Mouse (Mus musculus) kidney, embryonic 14.5 days (tissue): Measurements from ENCODE around the gene Zfp787. TPM values are rescaled to one million over a fixed set of nuclear protein-coding genes. Genes with fewer than 3 reads are reported as not detected.
A peak's percentile ranks its signal among the peaks of the same experiment; 100 is the strongest.

Experiments
- ATAC-seq: fragments of 200-750 bp; cut with Nextera tagmentation; 2 replicates; pipeline ENCODE4 v1.8.0; 2017; ENCODE audit warnings: moderate number of reproducible peaks, mild to moderate bottlenecking, moderate TSS enrichment, moderate library complexity; ENCODE audit not compliant: low FRiP score, low TSS enrichment
- H3K27ac ChIP-seq: fragments of 300-500 bp; sonication (generic); 2 replicates; pipeline ENCODE4 v1.5.1; 2014; ENCODE audit warnings: low read depth, mild to moderate bottlenecking, low read length, moderate library complexity, mixed read lengths
- H3K27me3 ChIP-seq: fragments of 300-500 bp; sonication (generic); 2 replicates; pipeline ENCODE4 v1.6.1; 2014; ENCODE audit warnings: mild to moderate bottlenecking, low read length; ENCODE audit not compliant: control insufficient read depth, insufficient read depth
- H3K36me3 ChIP-seq: fragments of 300-500 bp; sonication (generic); 2 replicates; pipeline ENCODE4 v1.6.1; 2014; ENCODE audit warnings: low read length, mixed read lengths; ENCODE audit not compliant: control insufficient read depth, insufficient read depth
- H3K4me1 ChIP-seq: fragments of 300-500 bp; sonication (generic); 2 replicates; pipeline ENCODE4 v1.6.1; 2014; ENCODE audit warnings: low read length, mixed read lengths; ENCODE audit not compliant: control insufficient read depth, insufficient read depth
- H3K4me2 ChIP-seq: fragments of 300-500 bp; sonication (generic); replicated peaks from 2 replicates; pipeline ENCODE4 v1.6.1; 2014; ENCODE audit warnings: low read depth, mild to moderate bottlenecking, low read length
- H3K4me3 ChIP-seq: fragments of 300-500 bp; sonication (generic); 2 replicates; pipeline ENCODE4 v1.5.1; 2014; ENCODE audit warnings: mild to moderate bottlenecking, low read length
- H3K9ac ChIP-seq: fragments of 300-500 bp; sonication (generic); 2 replicates; pipeline ENCODE4 v1.6.1; 2014; ENCODE audit warnings: low read depth, mild to moderate bottlenecking, low read length, moderate library complexity
- H3K9me3 ChIP-seq: fragments of 300-500 bp; sonication (generic); 2 replicates; pipeline ENCODE4 v1.6.1; 2016; ENCODE audit warnings: low read length; ENCODE audit not compliant: control insufficient read depth
- WGBS: fragments of 180-500 bp; shearing (Covaris S2); extraction: QIAGEN DNeasy Blood & Tissue Kit; methylation state at CpG from one replicate; pipeline ENCODE4 v1.1.7; 2014; 5-methylcytosine and 5-hydroxymethylcytosine counted together
- polyA plus RNA-seq: library from polyadenylated mRNA; unstranded; fragments of >200 nt; fragmentation: Nextera tagmentation; extraction: Ambion mirVana; gene quantifications from 2 replicates; pipeline ENCODE4 v1.2.1, GENCODE M21; 2014

Gene Zfp787
- polyA plus RNA-seq: 15.3 and 20.9 TPM in 2 replicates

- under 1% methylated on average over 45 of the region's 54 CpGs for WGBS
- peak; percentile 96 for ATAC-seq
Measured at GRCm38 (mm10) chr7:6155901-6156411, at the start of gene Zfp787. TSS of gene Zfp787 (minus strand) at chr7:6155997.

GRCm38 (mm10) chr7:6204200-6204599 lies 48.4 kb upstream of the Zfp787 start:
- 70% methylated on average over 3 of the region's 3 CpGs for WGBS
- no peaks in the 10 kb centered on the region for H3K4me1 ChIP-seq
- H3K27ac ChIP-seq: no peak overlapping the region
- H3K36me3 ChIP-seq: no peaks in the 10 kb centered on the region
- no peaks in the 10 kb centered on the region for H3K27me3 ChIP-seq
- no peak overlapping the region for H3K4me2 ChIP-seq
- H3K4me3 ChIP-seq: no peak overlapping the region
- H3K9me3 ChIP-seq: no peaks in the 10 kb centered on the region
- H3K9ac ChIP-seq: no peak overlapping the region
- ATAC-seq: no peak

More at GRCm38 (mm10) chr7:6155901-6156411, at the start of gene Zfp787:
- no peaks in the 10 kb centered on the region for H3K36me3 ChIP-seq
- H3K9ac ChIP-seq: peak within 1 kb of the TSS; percentile 92
- no peaks in the 10 kb centered on the region for H3K27me3 ChIP-seq
- peak within 1 kb of the TSS; percentile 84 for H3K4me3 ChIP-seq
- H3K4me1 ChIP-seq: peaks cover 22% of the 10 kb centered on the region
- peak within 1 kb of the TSS; percentile 83 for H3K4me2 ChIP-seq
- no peaks in the 10 kb centered on the region for H3K9me3 ChIP-seq
- H3K27ac ChIP-seq: peak within 1 kb of the TSS; percentile 90

- Histone ChIP-seq H3K4me2 (no peak within 1 kb of the TSS), H3K4me3 (no peak within 1 kb of the TSS), H3K4me1 (no peaks in the 10 kb centered on the region), H3K27ac (no peak within 1 kb of the TSS), H3K9ac (no peak within 1 kb of the TSS), H3K36me3 (no peaks in the 10 kb centered on the region), H3K27me3 (no peaks in the 10 kb centered on the region), H3K9me3 (no peaks in the 10 kb centered on the region)
- no peak for ATAC-seq
- WGBS: 70% methylated on average over 3 of the region's 3 CpGs
Measured at GRCm38 (mm10) chr7:6196790-6197189, 41.0 kb upstream of the Zfp787 start, which contains the start of gene Galp. TSS of gene Galp (plus strand) at chr7:6197090.

GRCm38 (mm10) chr7:6195777-6196176 lies 40.0 kb upstream of the Zfp787 start:
- Histone ChIP-seq H3K27ac (no peak overlapping the region), H3K9ac (no peak overlapping the region), H3K9me3 (no peaks in the 10 kb centered on the region), H3K4me2 (no peak overlapping the region), H3K27me3 (no peaks in the 10 kb centered on the region), H3K36me3 (no peaks in the 10 kb centered on the region), H3K4me3 (no peak overlapping the region), H3K4me1 (no peaks in the 10 kb centered on the region)
- WGBS: 52% methylated on average over 2 of the region's 2 CpGs
- no peak for ATAC-seq

- peak; percentile 58; the same call in 1 of the 2 replicates for ATAC-seq
- H3K36me3 ChIP-seq: peaks cover 6% of the 10 kb centered on the region
- H3K4me1 ChIP-seq: no peaks in the 10 kb centered on the region
- H3K9ac ChIP-seq: no peak overlapping the region
- H3K4me2 ChIP-seq: no peak overlapping the region
- no peaks in the 10 kb centered on the region for H3K27me3 ChIP-seq
- WGBS: 14% methylated on average over 5 of the region's 5 CpGs
- no peak overlapping the region for H3K4me3 ChIP-seq
- no peak overlapping the region for H3K27ac ChIP-seq
- no peaks in the 10 kb centered on the region for H3K9me3 ChIP-seq
Measured at GRCm38 (mm10) chr7:6194129-6194528, 38.3 kb upstream of the Zfp787 start.

GRCm38 (mm10) chr7:6191376-6191775 lies 35.6 kb upstream of the Zfp787 start:
- Histone ChIP-seq H3K36me3 (peaks cover 19% of the 10 kb centered on the region), H3K4me3 (no peak overlapping the region), H3K27ac (no peak overlapping the region), H3K27me3 (no peaks in the 10 kb centered on the region), H3K4me1 (peaks cover 3% of the 10 kb centered on the region; the same call in 1 of the 2 replicates), H3K9me3 (no peaks in the 10 kb centered on the region), H3K9ac (no peak overlapping the region), H3K4me2 (no peak overlapping the region)
- ATAC-seq: no peak
- 51% methylated on average over 3 of the region's 3 CpGs for WGBS

GRCm38 (mm10) chr7:6189542-6189941 lies 33.7 kb upstream of the Zfp787 start:
- Histone ChIP-seq H3K4me1 (peaks cover 3% of the 10 kb centered on the region; the same call in 1 of the 2 replicates), H3K27ac (no peak overlapping the region), H3K36me3 (peaks cover 34% of the 10 kb centered on the region), H3K27me3 (no peaks in the 10 kb centered on the region), H3K9me3 (no peaks in the 10 kb centered on the region), H3K9ac (no peak overlapping the region), H3K4me3 (no peak overlapping the region), H3K4me2 (0 out of 2 replicates have a peak overlapping the region, but pooled peaks have one; percentile 10)
- ATAC-seq: 0 out of 2 replicates have a peak, but pooled peaks have one; percentile 20
- 49% methylated on average over 40 of the region's 45 CpGs for WGBS

- Histone ChIP-seq H3K4me2 (no peak overlapping the region), H3K9ac (no peak overlapping the region), H3K4me3 (no peak overlapping the region), H3K27me3 (no peaks in the 10 kb centered on the region), H3K27ac (no peak overlapping the region), H3K9me3 (no peaks in the 10 kb centered on the region), H3K4me1 (peaks cover 3% of the 10 kb centered on the region; the same call in 1 of the 2 replicates), H3K36me3 (peaks cover 42% of the 10 kb centered on the region)
- no peak; the same call in 1 of the 2 replicates for ATAC-seq
- 44% methylated on average over 2 of the region's 2 CpGs for WGBS
Measured at GRCm38 (mm10) chr7:6186756-6187155, 31.0 kb upstream of the Zfp787 start.

GRCm38 (mm10) chr7:6186176-6186575 lies 30.4 kb upstream of the Zfp787 start:
- peaks cover 42% of the 10 kb centered on the region for H3K36me3 ChIP-seq
- no peaks in the 10 kb centered on the region for H3K27me3 ChIP-seq
- no peak overlapping the region for H3K4me2 ChIP-seq
- H3K27ac ChIP-seq: no peak overlapping the region
- H3K9me3 ChIP-seq: no peaks in the 10 kb centered on the region
- ATAC-seq: no peak
- no peak overlapping the region for H3K9ac ChIP-seq
- 94% methylated on average over 2 of the region's 2 CpGs for WGBS
- H3K4me1 ChIP-seq: peaks cover 3% of the 10 kb centered on the region; the same call in 1 of the 2 replicates
- no peak overlapping the region for H3K4me3 ChIP-seq
